Mouse (Mus musculus) NIH3T3 (cell line): ENCODE measurements at regions not wholly inside any gene's neighbourhood (a gene's known extent, or its start where the extent isn't known, plus 50 kb on each side); places are given as distances from the start of the nearest gene placed in this dataset.
A peak's percentile ranks its signal among the peaks of the same experiment; 100 is the strongest.

ENCODE experiments used
- DNase-seq: peaks from one replicate; pipeline ENCODE4 v3.0.0-alpha.2; 2012; ENCODE audit warnings: low read depth

DNA sequence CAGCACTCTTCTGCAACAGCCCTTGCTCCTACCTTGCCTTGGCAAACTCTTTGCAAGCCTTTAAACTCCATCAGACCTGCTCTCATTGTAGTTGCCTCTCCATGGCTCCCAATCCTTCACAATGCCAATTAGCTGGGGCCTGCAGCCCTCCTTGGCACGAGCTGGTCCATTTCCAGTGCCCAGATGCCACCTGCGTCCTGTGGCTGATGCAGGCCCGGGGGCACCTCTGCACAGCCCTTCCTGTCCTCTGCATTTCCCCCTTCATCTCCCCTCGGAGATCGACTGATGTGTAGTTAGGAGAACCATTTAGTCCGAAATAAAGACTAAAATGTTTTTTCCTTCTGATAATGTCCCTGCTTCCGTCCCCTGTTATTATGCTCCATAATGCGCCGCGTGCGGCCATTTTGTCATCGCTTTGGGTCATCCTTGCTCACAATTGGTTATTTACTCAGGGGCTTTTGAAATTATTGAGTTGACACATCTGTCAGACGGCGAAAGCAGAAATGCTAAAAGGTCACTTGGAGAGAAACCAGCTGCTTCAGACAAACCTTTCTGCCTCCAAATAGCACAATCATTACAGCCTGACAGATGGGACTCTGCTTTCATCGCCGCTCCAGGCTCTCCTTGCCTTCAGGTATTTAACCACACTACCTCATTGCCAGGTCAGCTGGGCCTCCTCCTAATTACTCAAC lies 250.0 kb upstream of the Fam92a start:
- no peak for DNase-seq

DNA sequence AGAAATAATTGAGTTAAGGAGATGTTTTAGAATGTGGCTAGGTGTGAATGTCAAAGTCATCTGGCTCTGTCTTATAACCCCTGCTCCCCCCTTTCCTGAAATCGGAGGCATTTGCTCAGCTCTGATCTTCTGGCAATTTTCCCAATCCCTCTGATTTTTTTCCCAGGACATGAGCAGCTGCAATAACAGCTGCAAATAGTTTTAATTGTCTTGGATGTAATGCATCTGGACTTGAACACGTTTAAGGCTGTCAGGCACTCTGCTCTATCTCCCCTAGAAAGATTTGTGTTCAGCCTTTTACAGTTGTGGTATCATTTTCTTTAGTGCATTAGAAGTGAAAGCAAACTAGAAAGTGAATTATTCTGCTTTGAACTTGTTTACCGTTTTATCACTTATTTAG lies 246.3 kb upstream of the Fam92a start:
- no peak for DNase-seq

DNA sequence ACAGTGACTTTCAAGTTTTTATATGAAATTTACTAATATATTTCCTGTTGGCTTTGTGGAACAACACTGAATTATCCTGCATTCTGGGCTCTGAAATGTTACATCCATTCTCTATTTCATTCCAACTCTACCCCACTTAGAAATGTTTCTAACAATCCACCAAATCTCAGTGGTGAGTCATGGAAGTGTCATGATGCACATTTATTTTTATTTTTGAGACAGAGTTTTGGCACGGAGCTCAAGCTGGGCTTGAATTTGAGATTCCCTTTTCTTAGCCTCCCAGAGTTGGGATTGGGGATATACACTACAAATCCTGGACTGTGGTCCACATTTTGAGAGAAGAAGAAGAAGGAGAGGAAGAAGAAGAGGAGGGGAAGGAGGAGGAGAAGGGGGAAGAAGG lies 223.5 kb upstream of the Fam92a start:
- DNase-seq = peak; percentile 62

DNA sequence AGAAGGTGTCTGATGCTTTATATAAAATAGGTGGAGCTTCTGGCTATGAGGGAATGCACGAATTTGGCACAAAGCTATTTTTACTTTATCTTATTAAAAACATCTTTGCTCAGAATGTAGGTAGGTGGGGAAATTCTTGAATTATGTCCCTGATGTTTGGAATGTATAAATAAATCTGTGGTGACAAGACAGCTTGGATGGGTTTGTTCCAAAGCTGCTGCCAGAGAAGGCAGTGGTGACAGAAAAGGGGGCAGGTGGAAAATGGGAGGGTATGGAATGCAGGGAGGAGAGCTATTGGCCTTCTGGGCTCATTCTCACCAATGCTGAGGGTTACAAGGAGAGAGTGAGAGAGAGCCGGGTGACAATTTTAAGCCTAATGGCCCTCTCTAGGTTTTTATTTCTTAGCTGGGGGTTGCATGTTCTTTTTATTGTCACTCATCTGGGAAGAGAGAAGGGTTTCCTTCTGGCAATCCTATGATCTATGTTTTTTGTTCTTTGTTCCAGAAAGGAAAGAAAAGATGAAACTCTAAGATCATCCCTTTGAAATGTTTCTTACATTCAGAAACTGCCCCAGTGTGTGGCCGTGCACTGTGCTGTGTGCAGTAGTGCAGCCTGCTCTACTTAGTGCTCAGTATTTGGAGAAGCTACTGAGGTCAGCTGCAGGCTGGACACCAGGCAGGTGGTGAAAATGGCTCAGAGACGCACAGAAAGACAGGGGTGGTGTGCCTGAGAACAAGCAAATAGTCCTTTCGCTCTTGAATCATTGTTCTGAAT lies 205.2 kb upstream of the Fam92a start:
- DNase-seq = no peak

GRCm38 (mm10) chr4:12369551-12369950 lies 197.7 kb upstream of the Fam92a start:
- no peak for DNase-seq

DNA sequence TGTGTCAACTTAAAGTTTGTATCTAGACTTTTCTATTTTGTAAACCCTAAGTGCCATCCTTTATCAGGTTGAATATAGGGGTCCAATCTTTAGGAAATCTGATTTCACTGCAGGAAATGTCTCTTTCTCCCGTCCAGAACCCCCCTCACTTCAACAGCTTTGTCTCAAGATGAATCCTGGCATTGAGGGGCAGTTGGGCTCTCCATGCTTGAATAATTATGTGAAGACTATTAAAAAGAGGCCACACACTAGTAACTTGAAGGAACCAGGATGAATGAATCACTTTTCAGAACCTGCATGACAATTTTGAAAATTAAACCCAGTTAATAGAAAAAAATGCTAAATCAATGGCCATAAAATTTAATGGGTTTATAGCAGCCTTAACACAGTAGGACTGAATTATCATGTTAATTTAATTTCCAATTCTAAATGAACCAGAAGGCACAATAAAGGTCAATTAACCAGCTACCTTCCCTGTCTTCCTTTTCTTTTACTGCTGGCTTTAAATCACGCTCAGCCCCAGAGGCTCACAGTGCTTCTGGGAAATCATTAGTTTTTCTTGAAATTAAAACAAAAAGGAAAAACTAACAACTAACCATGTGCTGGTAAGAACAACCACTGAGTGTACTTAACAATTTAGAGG lies 185.3 kb upstream of the Fam92a start:
- DNase-seq = no peak

GRCm38 (mm10) chr4:12353337-12353856 lies 181.6 kb upstream of the Fam92a start:
- DNase-seq = no peak

DNA sequence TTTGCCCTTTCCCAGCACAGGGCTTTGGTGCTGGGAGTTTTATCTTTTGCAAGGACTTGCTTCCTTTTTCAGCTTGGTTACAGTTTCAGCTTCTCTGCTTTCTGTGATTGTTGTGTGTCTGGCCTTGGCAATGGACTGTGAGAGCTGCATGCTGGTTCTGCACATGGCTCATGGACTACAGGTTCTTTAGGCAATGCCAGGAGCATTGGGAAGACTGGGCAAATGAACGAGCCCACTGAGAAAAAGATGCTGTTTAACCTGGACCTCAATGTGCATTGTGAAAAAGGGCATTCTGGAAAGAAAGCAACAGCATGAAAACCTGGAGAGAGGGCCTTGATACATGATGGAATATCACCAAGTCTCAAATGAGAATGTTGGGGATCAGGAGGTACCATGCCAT lies 167.4 kb upstream of the Fam92a start:
- no peak for DNase-seq

GRCm38 (mm10) chr4:12334832-12335587 lies 163.2 kb upstream of the Fam92a start:
- DNase-seq = no peak

- DNase-seq = peak; percentile 32
Measured at GRCm38 (mm10) chr4:12334429-12334828, 162.6 kb upstream of the Fam92a start.

- DNase-seq = no peak
Measured at GRCm38 (mm10) chr4:12316024-12316423, 144.2 kb upstream of the Fam92a start.

DNA sequence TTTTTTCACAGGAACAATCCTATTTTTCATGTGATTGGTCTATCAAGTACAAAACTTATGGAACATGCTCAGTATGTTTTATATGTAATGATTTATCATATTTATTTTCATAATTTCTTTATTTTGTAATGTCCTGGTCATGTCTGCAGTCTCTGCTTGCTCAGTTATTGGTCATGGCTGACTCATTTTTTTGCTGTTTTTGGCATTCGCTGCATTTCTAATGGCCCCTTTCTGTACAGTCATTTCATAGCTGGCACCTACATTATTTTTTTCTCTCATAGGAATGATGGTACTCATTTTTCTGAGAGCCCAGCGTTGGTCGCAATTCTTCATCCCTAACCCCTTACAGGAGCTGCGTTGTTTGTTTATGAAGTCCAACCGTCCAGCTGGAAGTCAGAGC lies 136.5 kb upstream of the Fam92a start:
- DNase-seq = peak; percentile 51

- no peak for DNase-seq
Measured at GRCm38 (mm10) chr4:12306618-12307565, 135.1 kb upstream of the Fam92a start.

DNA sequence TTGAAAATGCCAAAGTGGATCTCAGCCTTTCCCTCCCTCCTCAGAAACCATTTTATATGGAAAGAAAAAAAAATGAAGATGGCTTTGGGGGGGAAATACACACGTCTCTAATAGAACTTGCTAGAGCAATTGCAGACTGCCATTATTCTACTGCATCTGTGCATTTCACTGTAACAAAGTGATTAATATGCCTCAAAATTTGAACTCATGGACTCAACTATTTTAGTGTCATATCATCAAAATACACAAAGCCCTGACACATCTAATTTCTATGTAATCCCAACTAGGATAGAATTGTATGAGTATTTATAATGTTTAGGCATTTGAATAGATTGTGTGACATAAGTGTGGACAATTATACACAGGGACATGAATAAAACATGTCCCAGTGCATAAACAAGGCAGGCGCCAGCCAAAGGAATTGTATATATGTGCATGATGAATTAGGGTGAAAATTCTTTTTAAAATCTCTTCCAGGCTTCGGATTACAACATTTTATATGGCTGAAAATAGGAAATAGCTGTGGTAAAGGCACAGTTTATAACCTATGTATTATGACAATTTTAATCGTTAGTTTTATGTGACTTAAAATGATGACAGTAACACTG lies 115.4 kb upstream of the Fam92a start:
- DNase-seq = no peak

DNA sequence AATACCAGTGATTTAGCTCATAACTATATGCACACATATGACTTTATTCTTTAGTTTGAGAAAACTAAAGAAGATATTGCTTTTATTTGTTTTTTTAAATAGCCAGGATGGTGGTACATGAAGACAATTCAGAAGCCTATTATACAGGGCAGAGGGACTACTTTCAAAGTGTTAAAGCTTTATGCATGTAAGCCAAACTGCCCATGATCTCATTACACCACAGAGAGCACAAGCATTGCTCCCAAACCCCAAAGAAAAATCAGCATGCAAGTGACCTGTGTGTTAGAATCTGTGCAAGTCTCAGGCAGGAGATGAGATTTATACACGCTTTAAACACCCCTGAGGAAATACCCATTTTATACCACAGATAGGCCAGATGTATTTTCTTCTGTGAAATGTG lies 114.6 kb upstream of the Fam92a start:
- DNase-seq = no peak

GRCm38 (mm10) chr4:12285983-12286382 lies 114.2 kb upstream of the Fam92a start:
- no peak for DNase-seq

DNA sequence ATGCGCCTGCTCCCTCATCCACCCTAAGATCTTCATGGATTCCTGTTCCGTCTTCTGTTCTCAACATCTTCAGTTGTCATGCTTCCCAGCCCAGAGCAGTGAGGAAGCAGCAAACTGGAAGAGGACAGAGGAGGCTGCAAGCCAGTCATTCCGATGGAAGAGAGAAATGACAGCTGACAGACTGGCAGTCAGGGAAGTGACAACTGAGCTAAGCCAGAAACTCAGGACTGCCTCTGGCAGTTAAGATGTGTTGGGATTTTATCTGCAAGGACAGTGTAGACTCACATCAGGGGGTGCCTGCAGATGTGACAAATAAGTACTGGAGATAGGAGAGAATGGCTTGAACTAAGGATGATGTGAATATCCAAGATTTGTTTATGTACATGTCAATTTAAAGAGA lies 106.1 kb upstream of the Fam92a start:
- no peak for DNase-seq

GRCm38 (mm10) chr4:12273369-12273768 lies 101.6 kb upstream of the Fam92a start:
- no peak for DNase-seq

- no peak for DNase-seq
Measured at GRCm38 (mm10) chr4:12272914-12273313, 101.1 kb upstream of the Fam92a start.

DNA sequence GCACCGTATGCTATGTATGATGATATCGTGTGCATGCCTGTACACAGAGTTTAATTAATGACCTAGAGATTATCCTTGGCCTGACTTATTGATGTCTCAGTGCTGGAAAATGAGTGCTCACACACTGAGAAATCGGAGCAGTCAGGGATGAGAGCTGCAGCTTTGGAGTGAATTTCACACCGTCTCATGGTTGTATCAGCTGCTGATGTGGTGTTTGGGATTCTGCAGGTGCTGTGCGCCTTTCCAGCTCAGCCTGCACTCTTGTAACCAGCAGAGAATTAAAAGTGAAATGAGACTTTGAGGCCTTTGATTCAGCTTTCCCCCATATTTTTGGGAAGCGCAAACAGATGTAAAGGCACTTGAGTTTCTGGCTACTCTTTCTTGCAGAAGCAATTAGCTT lies 100.6 kb upstream of the Fam92a start:
- no peak for DNase-seq

GRCm38 (mm10) chr4:12263746-12264145 lies 91.9 kb upstream of the Fam92a start:
- no peak for DNase-seq
